Mouse (Mus musculus) MEL (cell line): ENCODE measurements around the gene Agl. TPM values are rescaled to one million over a fixed set of nuclear protein-coding genes. Genes with fewer than 3 reads are reported as not detected.

Experiments used
- DNase-seq: peaks from one replicate; pipeline ENCODE4 v3.0.0; 2011; ENCODE audit warnings: low read depth, low spot score
- H3K27ac ChIP-seq: 2 replicates; pipeline ENCODE4 v1.5.1; 2012; ENCODE audit warnings: low read depth, mild to moderate bottlenecking, control low read depth, low read length, moderate library complexity; ENCODE audit not compliant: control insufficient read depth
- H3K27me3 ChIP-seq, 2 experiments: fragments of 150-350 bp in 1 of 2; sonication (generic) in 1 of 2; 2 replicates each; pipeline ENCODE4 v1.6.1; 2012; ENCODE audit warnings: low read length in 2 of 2, mild to moderate bottlenecking in 2 of 2, improper control_type of control experiment in 1 of 2, moderate library complexity in 1 of 2; ENCODE audit not compliant: insufficient read depth in 2 of 2, control insufficient read depth in 1 of 2
- H3K36me3 ChIP-seq, 2 experiments: 2 replicates each; pipeline ENCODE4 v1.6.1; 2012 to 2014; ENCODE audit warnings: low read length in 2 of 2, improper control_type of control experiment in 1 of 2, inconsistent platforms in 1 of 2, mild to moderate bottlenecking in 1 of 2; ENCODE audit not compliant: insufficient read depth in 2 of 2, control insufficient read depth in 1 of 2
- H3K4me1 ChIP-seq, 2 experiments: fragments of 150-350 bp in 1 of 2; sonication (generic) in 1 of 2; 2 replicates each; pipeline ENCODE4 v1.6.1; 2012; ENCODE audit warnings: low read length in 2 of 2, improper control_type of control experiment in 1 of 2, mild to moderate bottlenecking in 1 of 2; ENCODE audit not compliant: insufficient read depth in 2 of 2, control insufficient read depth in 1 of 2
- H3K4me3 ChIP-seq, 2 experiments: fragments of 150-350 bp in 1 of 2; sonication (generic) in 1 of 2; 2 replicates each; pipeline ENCODE4 v1.5.1; 2012; ENCODE audit warnings: low read depth in 2 of 2, low read length in 2 of 2, mild to moderate bottlenecking in 2 of 2, moderate library complexity in 2 of 2, control low read depth in 1 of 2, improper control_type of control experiment in 1 of 2; ENCODE audit not compliant: control insufficient read depth in 1 of 2, insufficient read depth in 1 of 2
- H3K79me2 ChIP-seq: 2 replicates; pipeline ENCODE4 v1.6.1; 2012; ENCODE audit warnings: mild to moderate bottlenecking, low read length, moderate library complexity; ENCODE audit not compliant: control insufficient read depth, poor library complexity, insufficient read depth
- H3K9ac ChIP-seq: 2 replicates; pipeline ENCODE4 v1.6.1; 2012; ENCODE audit warnings: low read depth, mild to moderate bottlenecking, control low read depth, low read length, moderate library complexity; ENCODE audit not compliant: control insufficient read depth, poor library complexity, severe bottlenecking
- H3K9me3 ChIP-seq: fragments of 150-350 bp; sonication (generic); replicated peaks from 2 replicates; pipeline ENCODE4 v1.6.1; 2012; ENCODE audit warnings: mild to moderate bottlenecking, low read length, improper control_type of control experiment, moderate library complexity; ENCODE audit not compliant: insufficient read depth
- ELF1 ChIP-seq: IDR thresholded peaks from 2 replicates; pipeline ENCODE4 v1.6.1; 2014; ENCODE audit warnings: low read depth, mild to moderate bottlenecking, inconsistent platforms, low read length, improper control_type of control experiment, moderate library complexity
- ETS1 ChIP-seq: IDR thresholded peaks from 2 replicates; pipeline ENCODE4 v1.6.1; 2012; ENCODE audit warnings: low read depth, mild to moderate bottlenecking, inconsistent platforms, low read length, improper control_type of control experiment, moderate library complexity
- GABPA ChIP-seq: IDR thresholded peaks from 2 replicates; pipeline ENCODE4 v1.6.1; 2012; ENCODE audit warnings: low read depth, mild to moderate bottlenecking, inconsistent platforms, low read length, improper control_type of control experiment, moderate library complexity
- HCFC1 ChIP-seq: IDR thresholded peaks from 2 replicates; pipeline ENCODE4 v1.6.1; 2012; ENCODE audit warnings: low read depth, mild to moderate bottlenecking, inconsistent platforms, low read length, improper control_type of control experiment, moderate library complexity
- KAT2A ChIP-seq: conservative IDR thresholded peaks from 2 replicates; pipeline ENCODE4 v1.6.1; 2012; ENCODE audit warnings: low read depth, low read length, improper control_type of control experiment, inconsistent platforms
- MAZ ChIP-seq: IDR thresholded peaks from 2 replicates; pipeline ENCODE4 v1.6.1; 2012; ENCODE audit warnings: low read depth, mild to moderate bottlenecking, inconsistent platforms, low read length, improper control_type of control experiment
- MEF2A ChIP-seq: IDR thresholded peaks from 2 replicates; pipeline ENCODE4 v1.6.1; 2014; ENCODE audit warnings: low read depth, mild to moderate bottlenecking, inconsistent platforms, low read length, improper control_type of control experiment; ENCODE audit not compliant: poor library complexity, insufficient replicate concordance, severe bottlenecking; ENCODE audit errors: extremely low read depth
- MXI1 ChIP-seq: IDR thresholded peaks from 2 replicates; pipeline ENCODE4 v1.6.1; 2011; ENCODE audit warnings: mild to moderate bottlenecking, low read depth, low read length, improper control_type of control experiment
- NRF1 ChIP-seq: IDR thresholded peaks from 2 replicates; pipeline ENCODE4 v1.6.1; 2014; ENCODE audit warnings: low read depth, mild to moderate bottlenecking, inconsistent platforms, low read length, improper control_type of control experiment, moderate library complexity; ENCODE audit not compliant: poor library complexity, insufficient read depth, severe bottlenecking
- POLR2AphosphoS2 ChIP-seq: IDR thresholded peaks from 2 replicates; pipeline ENCODE4 v1.6.1; 2011; ENCODE audit warnings: low read length, improper control_type of control experiment
- POLR2AphosphoS5 ChIP-seq: IDR thresholded peaks from 2 replicates; pipeline ENCODE4 v1.6.1; 2012; ENCODE audit warnings: low read depth, borderline replicate concordance, mild to moderate bottlenecking, inconsistent platforms, low read length, moderate library complexity, mixed read lengths
- SIN3A ChIP-seq: IDR thresholded peaks from 2 replicates; pipeline ENCODE4 v1.6.1; 2012; ENCODE audit warnings: low read length, improper control_type of control experiment, inconsistent platforms
- TAL1 ChIP-seq: IDR thresholded peaks from 2 replicates; pipeline ENCODE4 v1.6.1; 2012; ENCODE audit warnings: mild to moderate bottlenecking, inconsistent platforms, low read length, moderate library complexity, mixed read lengths
- TBP ChIP-seq: IDR thresholded peaks from 2 replicates; pipeline ENCODE4 v1.8.0; 2011; ENCODE audit warnings: low read depth, low read length, improper control_type of control experiment
- UBTF ChIP-seq: IDR thresholded peaks from 2 replicates; pipeline ENCODE4 v1.6.1; 2012; ENCODE audit warnings: low read depth, mild to moderate bottlenecking, inconsistent platforms, low read length, improper control_type of control experiment, moderate library complexity, borderline replicate concordance; ENCODE audit not compliant: insufficient read depth
- ZC3H11A ChIP-seq: IDR thresholded peaks from 2 replicates; pipeline ENCODE4 v1.6.1; 2012; ENCODE audit warnings: low read depth, mild to moderate bottlenecking, inconsistent platforms, low read length, improper control_type of control experiment
- ZKSCAN1 ChIP-seq: IDR thresholded peaks from 2 replicates; pipeline ENCODE4 v1.6.1; 2012; ENCODE audit warnings: low read depth, mild to moderate bottlenecking, inconsistent platforms, low read length, improper control_type of control experiment, moderate library complexity
- ZMIZ1 ChIP-seq: IDR thresholded peaks from 2 replicates; pipeline ENCODE4 v1.6.1; 2012; ENCODE audit warnings: low read depth, mild to moderate bottlenecking, inconsistent platforms, low read length, improper control_type of control experiment, moderate library complexity
- polyA plus RNA-seq, 2 experiments: library from polyadenylated mRNA; stranded (reverse) in 1 of 2; unstranded in 1 of 2; fragments of >175 nt in 1 of 2; fragments of >200 nt in 1 of 2; gene quantifications; 2 replicates each; pipeline versions ENCODE4 v1.2.1 to v1.2.4; 2012; ENCODE audit warnings: low replicate concordance in 2 of 2, low read depth in 1 of 2; ENCODE audit not compliant: insufficient read length in 2 of 2, insufficient read depth in 1 of 2, missing spikeins in 1 of 2
- total RNA-seq: library from RNA; depleted of rRNA; stranded (reverse); fragments of 300-350 nt; gene quantifications from 2 replicates; pipeline ENCODE4 v1.2.3, GENCODE M21; 2012

The Agl gene
- total and polyA plus RNA-seq, 3 experiments, result 4.6 to 21.1 (median 11.9) TPM

DNA sequence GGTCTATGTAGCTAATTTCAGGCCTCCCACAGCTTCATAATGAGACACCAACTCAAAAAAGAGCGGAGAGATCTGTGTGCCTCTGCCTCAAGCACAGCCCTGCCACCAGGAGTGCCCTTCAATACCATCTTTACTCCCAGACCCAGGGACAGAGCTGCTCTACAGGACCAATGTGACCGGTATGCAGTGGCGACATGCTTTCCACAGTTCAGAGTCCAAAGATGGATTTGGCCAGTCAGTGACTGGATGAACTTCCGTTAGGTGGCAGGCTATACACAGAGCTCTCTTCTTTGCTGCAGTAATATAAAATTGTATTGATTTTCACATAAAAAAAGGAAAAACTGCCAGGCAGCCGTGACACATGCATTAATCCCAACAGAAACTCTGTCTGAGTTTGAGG lies 104.1 kb downstream of the Agl start:
- H3K4me3 ChIP-seq, result no peak overlapping the region
- no peaks in the 10 kb centered on the region for H3K27me3 ChIP-seq
- H3K27ac ChIP-seq, result no peak overlapping the region
- no peak overlapping the region for H3K9ac ChIP-seq
- no peaks in the 10 kb centered on the region for H3K9me3 ChIP-seq
- TF ChIP-seq POLR2AphosphoS2 (no peak), ZC3H11A (no peak), MAZ (no peak), UBTF (no peak), ETS1 (no peak), ZKSCAN1 (no peak), HCFC1 (no peak)
- peaks cover 3 to 12% of the 10 kb centered on the region in 2 experiments for H3K4me1 ChIP-seq
- peaks cover 21% of the 10 kb centered on the region for H3K79me2 ChIP-seq
- no peak for DNase-seq
- peaks cover 10 to 23% of the 10 kb centered on the region in 2 experiments for H3K36me3 ChIP-seq

DNA sequence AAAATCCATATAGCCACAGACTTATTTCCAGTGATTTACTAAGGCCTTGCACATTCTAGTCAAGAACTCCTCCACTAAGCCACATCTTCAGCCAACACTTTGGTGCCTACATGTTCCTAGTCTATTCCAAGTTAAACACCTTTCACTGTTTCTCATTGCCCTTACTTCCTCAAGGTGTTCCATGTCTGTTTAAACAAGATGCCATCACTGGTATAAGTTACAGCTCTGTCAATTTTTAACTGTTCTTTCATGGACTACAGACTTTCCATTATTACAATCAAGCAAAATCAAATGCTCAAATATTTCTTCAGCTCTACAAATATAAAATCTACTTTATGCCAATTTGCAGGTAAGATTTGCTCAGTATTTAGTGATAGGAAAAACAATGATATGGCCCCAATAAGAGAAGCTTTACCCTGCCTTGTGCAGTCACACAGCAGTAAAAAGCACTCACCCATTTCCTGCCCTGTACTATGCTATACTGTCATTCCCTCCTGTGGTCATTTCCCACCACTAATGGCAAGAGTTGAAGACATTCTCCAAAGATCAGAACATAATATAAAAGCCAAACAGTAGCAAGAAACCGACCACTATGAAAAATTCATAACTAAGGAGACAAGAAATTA lies 105.2 kb downstream of the Agl start:
- peaks cover 10 to 25% of the 10 kb centered on the region in 2 experiments for H3K36me3 ChIP-seq
- H3K4me3 ChIP-seq, result no peak overlapping the region
- no peaks in the 10 kb centered on the region for H3K9me3 ChIP-seq
- no peaks in the 10 kb centered on the region for H3K27me3 ChIP-seq
- TF ChIP-seq KAT2A (no peak), MXI1 (no peak), POLR2AphosphoS5 (no peak), ZMIZ1 (no peak), GABPA (no peak), SIN3A (no peak), POLR2AphosphoS2 (no peak), TBP (no peak), TAL1 (no peak), MEF2A (no peak), NRF1 (no peak), UBTF (no peak), ELF1 (no peak)
- no peak overlapping the region for H3K9ac ChIP-seq
- no peak for DNase-seq
- H3K4me1 ChIP-seq, result peaks cover 3 to 16% of the 10 kb centered on the region in 2 experiments
- no peak overlapping the region for H3K27ac ChIP-seq
- H3K79me2 ChIP-seq, result peaks cover 20% of the 10 kb centered on the region
